Mouse (Mus musculus) myocyte (in vitro differentiated cells): ENCODE measurements around the gene Znrf2. TPM values are rescaled to one million over a fixed set of nuclear protein-coding genes. Genes with fewer than 3 reads are reported as not detected.

Experiments used
- H3K27me3 ChIP-seq: one replicate; pipeline ENCODE4 v1.6.1; 2011; ENCODE audit not compliant: control insufficient read depth, insufficient read depth, insufficient read length
- H3K36me3 ChIP-seq: one replicate; pipeline ENCODE4 v1.6.1; 2011; ENCODE audit not compliant: control insufficient read depth, insufficient read depth
- H3K4me2 ChIP-seq: one replicate; pipeline ENCODE4 v1.6.1; 2011; ENCODE audit warnings: low read depth, control low read depth
- H3K4me3 ChIP-seq: one replicate; pipeline ENCODE4 v1.5.1; 2011; ENCODE audit warnings: mild to moderate bottlenecking, control low read depth, moderate library complexity
- H3K79me2 ChIP-seq: one replicate; pipeline ENCODE4 v1.6.1; 2011; ENCODE audit not compliant: control insufficient read depth, insufficient read depth
- H3ac ChIP-seq: one replicate; pipeline ENCODE4 v1.6.1; 2011; ENCODE audit not compliant: control insufficient read depth, insufficient read length
- CEBPB ChIP-seq: IDR thresholded peaks from 2 replicates; pipeline ENCODE4 v1.6.1; 2011; ENCODE audit warnings: mild to moderate bottlenecking, moderate library complexity; ENCODE audit not compliant: poor library complexity, insufficient read depth, severe bottlenecking
- E2F4 ChIP-seq: IDR thresholded peaks from one replicate; pipeline ENCODE4 v1.6.1; 2011; ENCODE audit warnings: mild to moderate bottlenecking, control low read depth, moderate library complexity; ENCODE audit not compliant: insufficient read depth
- MAX ChIP-seq: IDR thresholded peaks from one replicate; pipeline ENCODE4 v1.6.1; 2011; ENCODE audit warnings: low read depth, mild to moderate bottlenecking, control low read depth
- MYOD1 ChIP-seq, 3 experiments: IDR thresholded peaks; one replicate each; pipeline ENCODE4 v1.6.1; 2011; ENCODE audit warnings: control low read depth in 2 of 3, low read depth in 2 of 3, mild to moderate bottlenecking in 2 of 3, moderate library complexity in 1 of 3; ENCODE audit not compliant: insufficient read length in 2 of 3, control insufficient read depth in 1 of 3
- MYOG ChIP-seq, 3 experiments: IDR thresholded peaks; one replicate each; pipeline ENCODE4 v1.6.1; 2011; ENCODE audit warnings: control low read depth in 2 of 3, low read depth in 2 of 3, mild to moderate bottlenecking in 2 of 3; ENCODE audit not compliant: insufficient read length in 2 of 3, control insufficient read depth in 1 of 3, insufficient read depth in 1 of 3
- POLR2A ChIP-seq: IDR thresholded peaks from one replicate; pipeline ENCODE4 v1.6.1; 2011; ENCODE audit warnings: low read depth, mild to moderate bottlenecking, control low read depth, moderate library complexity; ENCODE audit not compliant: insufficient read length
- POLR2AphosphoS2 ChIP-seq: IDR thresholded peaks from one replicate; pipeline ENCODE4 v1.6.1; 2011; ENCODE audit warnings: low read depth, control low read depth; ENCODE audit not compliant: insufficient read length
- REST ChIP-seq: IDR thresholded peaks from one replicate; pipeline ENCODE4 v1.6.1; 2011; ENCODE audit warnings: mild to moderate bottlenecking, control low read depth, moderate library complexity; ENCODE audit not compliant: insufficient read depth, insufficient read length
- SRF ChIP-seq: IDR thresholded peaks from one replicate; pipeline ENCODE4 v1.6.1; 2011; ENCODE audit warnings: low read depth; ENCODE audit not compliant: control insufficient read depth, insufficient read length
- TCF12 ChIP-seq: IDR thresholded peaks from one replicate; pipeline ENCODE4 v1.6.1; 2011; ENCODE audit warnings: mild to moderate bottlenecking, control low read depth; ENCODE audit not compliant: poor library complexity, insufficient read depth, severe bottlenecking
- TCF3 ChIP-seq: IDR thresholded peaks from one replicate; pipeline ENCODE4 v1.6.1; 2011; ENCODE audit warnings: low read depth, control low read depth; ENCODE audit not compliant: insufficient read length
- USF1 ChIP-seq: IDR thresholded peaks from one replicate; pipeline ENCODE4 v1.6.1; 2011; ENCODE audit warnings: low read depth, mild to moderate bottlenecking, control low read depth, moderate library complexity
- polyA plus RNA-seq: library from polyadenylated mRNA; unstranded; fragments of >200 nt; fragmentation: generic; extraction: Trizol; gene quantifications from one replicate; pipeline ENCODE4 v1.2.1, GENCODE M21; 2012; ENCODE audit warnings: missing spikeins

Gene Znrf2
- polyA plus RNA-seq, 1 experiment: 5.7 TPM

GRCm38 (mm10) chr6:54793853-54794252, 22.9 kb upstream of the Znrf2 start:
- Histone ChIP-seq H3K27me3 (no peaks in the 10 kb centered on the region), H3K4me2 (no peak overlapping the region), H3K79me2 (no peaks in the 10 kb centered on the region), H3K36me3 (no peaks in the 10 kb centered on the region), H3K4me3 (no peak overlapping the region), H3ac (no peak overlapping the region)
- no peak for TF ChIP-seq MYOG (IDR thresholded peaks at IDR 0.05; ENCODE audit: control insufficient read depth in 1 of 3, insufficient read depth in 1 of 3, insufficient read length in 2 of 3, low read depth in 2 of 3)
- no peak for TF ChIP-seq CEBPB
- no peak for TF ChIP-seq POLR2A
- no peak for TF ChIP-seq TCF3
- no peak for TF ChIP-seq POLR2AphosphoS2
- no peak for TF ChIP-seq MYOD1 (IDR thresholded peaks at IDR 0.05; ENCODE audit: control insufficient read depth in 1 of 3, insufficient read length in 2 of 3, low read depth in 2 of 3)
- TF ChIP-seq USF1: no peak

DNA sequence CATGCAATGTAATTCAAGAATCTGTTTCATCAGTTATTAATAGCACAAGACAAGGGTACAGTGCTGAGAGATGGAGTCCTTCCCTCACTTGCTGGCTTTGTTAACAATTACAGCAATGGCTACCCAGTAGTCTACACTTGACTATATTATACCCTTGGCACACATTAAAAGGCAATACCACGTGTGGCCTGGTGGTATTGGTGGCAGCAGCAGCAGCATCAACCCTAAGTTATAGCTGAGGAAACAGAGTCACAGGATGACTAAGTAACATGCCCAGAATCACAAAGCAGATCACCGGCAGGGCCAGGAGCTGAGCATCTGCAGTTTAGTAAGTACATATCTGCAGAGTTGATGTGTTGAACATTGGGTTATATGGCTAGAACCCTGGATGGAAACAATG, 22.3 kb upstream of the Znrf2 start:
- Histone ChIP-seq H3K4me2 (no peak overlapping the region), H3K27me3 (no peaks in the 10 kb centered on the region), H3ac (no peak overlapping the region), H3K79me2 (no peaks in the 10 kb centered on the region), H3K4me3 (no peak overlapping the region), H3K36me3 (no peaks in the 10 kb centered on the region)
- TF ChIP-seq TCF12: no peak
- TF ChIP-seq E2F4: no peak
- TF ChIP-seq POLR2AphosphoS2: no peak
- TF ChIP-seq MAX: no peak
- no peak for TF ChIP-seq SRF
- TF ChIP-seq CEBPB: no peak
- no peak for TF ChIP-seq MYOG (IDR thresholded peaks at IDR 0.05; ENCODE audit: control insufficient read depth in 1 of 3, insufficient read depth in 1 of 3, insufficient read length in 2 of 3, low read depth in 2 of 3)
- TF ChIP-seq MYOD1 (IDR thresholded peaks at IDR 0.05; ENCODE audit: control insufficient read depth in 1 of 3, insufficient read length in 2 of 3, low read depth in 2 of 3): no peak
- TF ChIP-seq TCF3: no peak
- no peak for TF ChIP-seq REST
- TF ChIP-seq POLR2A: no peak
- no peak for TF ChIP-seq USF1

GRCm38 (mm10) chr6:54794991-54795390, 21.7 kb upstream of the Znrf2 start:
- no peaks in the 10 kb centered on the region for H3K36me3 ChIP-seq
- no peak overlapping the region for H3K4me2 ChIP-seq
- H3ac ChIP-seq: no peak overlapping the region
- H3K79me2 ChIP-seq: no peaks in the 10 kb centered on the region
- H3K4me3 ChIP-seq: no peak overlapping the region
- TF ChIP-seq MYOG (IDR thresholded peaks at IDR 0.05; ENCODE audit: control insufficient read depth in 1 of 3, insufficient read depth in 1 of 3, insufficient read length in 2 of 3, low read depth in 2 of 3) (no peak), E2F4 (no peak), USF1 (no peak), TCF3 (no peak), POLR2AphosphoS2 (no peak), CEBPB (no peak), POLR2A (no peak), MYOD1 (IDR thresholded peaks at IDR 0.05; ENCODE audit: control insufficient read depth in 1 of 3, insufficient read length in 2 of 3, low read depth in 2 of 3) (no peak), SRF (no peak), MAX (no peak)
- H3K27me3 ChIP-seq: no peaks in the 10 kb centered on the region

GRCm38 (mm10) chr6:54795971-54796370, 20.7 kb upstream of the Znrf2 start:
- TF ChIP-seq MYOG (IDR thresholded peaks at IDR 0.05; ENCODE audit: control insufficient read depth in 1 of 3, insufficient read depth in 1 of 3, insufficient read length in 2 of 3, low read depth in 2 of 3) (no peak), USF1 (no peak), CEBPB (no peak), E2F4 (no peak), MYOD1 (IDR thresholded peaks at IDR 0.05; ENCODE audit: control insufficient read depth in 1 of 3, insufficient read length in 2 of 3, low read depth in 2 of 3) (no peak), POLR2AphosphoS2 (no peak), SRF (no peak), TCF12 (no peak), POLR2A (no peak), REST (no peak), MAX (no peak), TCF3 (no peak)
- Histone ChIP-seq H3K36me3 (no peaks in the 10 kb centered on the region), H3K27me3 (no peaks in the 10 kb centered on the region), H3K4me2 (no peak overlapping the region), H3K4me3 (no peak overlapping the region), H3ac (no peak overlapping the region), H3K79me2 (no peaks in the 10 kb centered on the region)

GRCm38 (mm10) chr6:54802348-54802747, 14.4 kb upstream of the Znrf2 start:
- TF ChIP-seq MYOD1 (IDR thresholded peaks at IDR 0.05; ENCODE audit: control insufficient read depth in 1 of 3, insufficient read length in 2 of 3, low read depth in 2 of 3): no peak
- TF ChIP-seq MAX: no peak
- no peak overlapping the region for H3ac ChIP-seq
- H3K79me2 ChIP-seq: no peaks in the 10 kb centered on the region
- H3K4me3 ChIP-seq: no peak overlapping the region
- H3K27me3 ChIP-seq: no peaks in the 10 kb centered on the region
- no peak overlapping the region for H3K4me2 ChIP-seq
- no peaks in the 10 kb centered on the region for H3K36me3 ChIP-seq
